Mouse (Mus musculus) small intestine, adult 2 months (tissue): ENCODE results near the gene Gm9573. TPM values are rescaled to one million over a fixed set of nuclear protein-coding genes. Genes with fewer than 3 reads are reported as not detected.

Experiments
- H3K27ac ChIP-seq: fragments of 200-500 bp; 2 replicates; pipeline ENCODE4 v1.5.1; 2012; ENCODE audit warnings: low read depth, low read length, control low read depth, inconsistent platforms; ENCODE audit not compliant: insufficient read depth
- H3K27me3 ChIP-seq: fragments of 200-500 bp; 2 replicates; pipeline ENCODE4 v1.6.1; 2012; ENCODE audit warnings: mild to moderate bottlenecking, moderate library complexity, low read length, inconsistent platforms; ENCODE audit not compliant: control insufficient read depth, insufficient read depth
- H3K36me3 ChIP-seq: fragments of 200-500 bp; 2 replicates; pipeline ENCODE4 v1.6.1; 2012; ENCODE audit warnings: mild to moderate bottlenecking, low read length, control low read depth, inconsistent platforms; ENCODE audit not compliant: control insufficient read depth, insufficient read depth
- H3K4me1 ChIP-seq: fragments of 200-500 bp; 2 replicates; pipeline ENCODE4 v1.6.1; 2012; ENCODE audit warnings: low read length, inconsistent platforms, mixed read lengths; ENCODE audit not compliant: control insufficient read depth, insufficient read depth, insufficient read length
- H3K4me3 ChIP-seq: fragments of 200-500 bp; 2 replicates; pipeline ENCODE4 v1.5.1; 2012; ENCODE audit warnings: low read depth, mild to moderate bottlenecking, control low read depth, inconsistent platforms, low read length, moderate library complexity
- CTCF ChIP-seq: fragments of 200-500 bp; IDR thresholded peaks from 2 replicates; pipeline ENCODE4 v1.5.1; 2012; ENCODE audit warnings: low read depth, mild to moderate bottlenecking, control low read depth, inconsistent platforms, low read length, moderate library complexity, mixed read lengths; ENCODE audit not compliant: insufficient replicate concordance, insufficient read length; ENCODE audit errors: extremely low read depth
- POLR2A ChIP-seq: fragments of 200-500 bp; IDR thresholded peaks from 2 replicates; pipeline ENCODE4 v1.6.1; 2012; ENCODE audit warnings: low read depth, mild to moderate bottlenecking, control low read depth, inconsistent platforms, low read length, moderate library complexity
- WGBS: fragments of 180-500 bp; shearing (Covaris S2); methylation state at CpG from one replicate; pipeline ENCODE4 v1.1.7; 2018; 5-methylcytosine and 5-hydroxymethylcytosine counted together
- polyA plus RNA-seq: library from polyadenylated mRNA; depleted of rRNA; stranded (reverse); fragments of >200 nt; gene quantifications from 2 replicates; pipeline ENCODE4 v1.2.3, GENCODE M21; 2012

The Gm9573 gene
- polyA plus RNA-seq, 1 experiment = not detected

- Histone ChIP-seq H3K27me3 (no peaks in the 10 kb centered on the region), H3K27ac (no peak overlapping the region), H3K4me1 (peaks cover 9% of the 10 kb centered on the region), H3K4me3 (no peak overlapping the region), H3K36me3 (peaks cover 14% of the 10 kb centered on the region)
- peak; percentile 58; the same call in 1 of the 2 replicates for TF ChIP-seq CTCF
- no peak for TF ChIP-seq POLR2A
- 58% methylated on average over 17 of the region's 17 CpGs for WGBS
These were observed 39.6 kb upstream of the Gm9573 start for GRCm38 (mm10) chr17:35665957-35666515.

DNA sequence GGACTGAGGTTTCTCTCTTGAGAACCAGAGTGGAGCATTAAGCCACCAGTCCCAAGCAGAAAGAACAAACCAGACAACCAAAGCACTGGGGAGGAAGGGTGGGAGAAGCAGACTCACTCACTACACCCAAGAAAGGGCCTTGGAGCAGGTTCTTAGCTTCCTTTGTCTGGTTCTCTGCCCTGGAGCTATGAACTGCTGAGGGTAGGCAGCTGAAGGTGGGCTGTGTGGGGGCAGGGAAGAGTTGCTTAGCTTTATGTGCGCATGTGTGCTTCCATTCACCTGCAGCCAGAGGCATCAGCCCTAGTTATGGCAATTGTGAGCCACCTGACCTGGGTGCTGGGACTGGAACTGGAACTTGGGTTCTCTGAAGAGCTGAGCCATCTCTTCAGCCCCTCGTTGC is 26.6 kb upstream of the Gm9573 start:
- WGBS = 92% methylated on average over 2 of the region's 2 CpGs
- H3K27ac ChIP-seq = no peak overlapping the region
- H3K4me1 ChIP-seq = peaks cover 7% of the 10 kb centered on the region; the same call in 1 of the 2 replicates
- no peaks in the 10 kb centered on the region for H3K27me3 ChIP-seq
- H3K36me3 ChIP-seq = peaks cover 24% of the 10 kb centered on the region
- TF ChIP-seq CTCF = no peak
- no peak for TF ChIP-seq POLR2A
- H3K4me3 ChIP-seq = no peak overlapping the region

GRCm38 (mm10) chr17:35649429-35649828 is 23.0 kb upstream of the Gm9573 start:
- no peaks in the 10 kb centered on the region for H3K27me3 ChIP-seq
- H3K4me3 ChIP-seq = no peak overlapping the region
- no peaks in the 10 kb centered on the region for H3K36me3 ChIP-seq
- H3K27ac ChIP-seq = no peak overlapping the region
- no peak for TF ChIP-seq POLR2A
- 15% methylated on average over 2 of the region's 2 CpGs for WGBS
- peaks cover 7% of the 10 kb centered on the region; the same call in 1 of the 2 replicates for H3K4me1 ChIP-seq

GRCm38 (mm10) chr17:35643609-35644236 is 17.3 kb upstream of the Gm9573 start, which contains the start of gene Mucl3:
Mucl3 (minus strand) TSS chr17:35643695.
- no peaks in the 10 kb centered on the region for H3K36me3 ChIP-seq
- 42% methylated on average over 13 of the region's 13 CpGs for WGBS
- no peak within 1 kb of the TSS for H3K4me3 ChIP-seq
- no peaks in the 10 kb centered on the region for H3K27me3 ChIP-seq
- H3K4me1 ChIP-seq = no peaks in the 10 kb centered on the region
- H3K27ac ChIP-seq = no peak within 1 kb of the TSS
- TF ChIP-seq POLR2A (no peak), CTCF (no peak)

DNA sequence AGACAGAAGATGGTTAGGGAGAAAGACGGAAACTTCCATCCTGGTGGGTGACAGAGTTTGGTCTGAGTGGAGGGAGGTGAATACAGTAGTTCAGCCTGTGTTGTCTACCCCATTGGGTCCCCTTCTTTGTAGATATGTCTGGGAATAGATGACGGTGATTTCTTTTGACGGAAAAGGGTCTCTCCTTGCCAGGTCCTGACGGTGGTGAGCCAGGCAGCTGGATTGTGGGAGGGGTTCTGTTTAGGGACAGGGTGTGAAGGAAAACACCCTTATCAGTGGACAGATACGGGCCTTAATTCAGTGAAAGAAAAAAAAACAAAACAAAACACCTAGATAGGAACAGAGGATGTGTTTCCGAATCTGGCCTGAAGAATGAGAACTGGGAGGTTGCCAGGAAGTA is 12.9 kb upstream of the Gm9573 start:
- Histone ChIP-seq H3K27ac (no peak overlapping the region), H3K27me3 (no peaks in the 10 kb centered on the region), H3K4me1 (peaks cover 3% of the 10 kb centered on the region; the same call in 1 of the 2 replicates), H3K36me3 (no peaks in the 10 kb centered on the region), H3K4me3 (no peak overlapping the region)
- TF ChIP-seq CTCF = no peak
- TF ChIP-seq POLR2A = no peak
- WGBS = 50% methylated on average over 6 of the region's 6 CpGs

GRCm38 (mm10) chr17:35638475-35639190 is 12.2 kb upstream of the Gm9573 start:
- no peaks in the 10 kb centered on the region for H3K36me3 ChIP-seq
- TF ChIP-seq POLR2A (no peak), CTCF (no peak)
- no peaks in the 10 kb centered on the region for H3K27me3 ChIP-seq
- WGBS = 23% methylated on average over 14 of the region's 14 CpGs
- no peak overlapping the region for H3K4me3 ChIP-seq
- peaks cover 3% of the 10 kb centered on the region; the same call in 1 of the 2 replicates for H3K4me1 ChIP-seq
- H3K27ac ChIP-seq = no peak overlapping the region

DNA sequence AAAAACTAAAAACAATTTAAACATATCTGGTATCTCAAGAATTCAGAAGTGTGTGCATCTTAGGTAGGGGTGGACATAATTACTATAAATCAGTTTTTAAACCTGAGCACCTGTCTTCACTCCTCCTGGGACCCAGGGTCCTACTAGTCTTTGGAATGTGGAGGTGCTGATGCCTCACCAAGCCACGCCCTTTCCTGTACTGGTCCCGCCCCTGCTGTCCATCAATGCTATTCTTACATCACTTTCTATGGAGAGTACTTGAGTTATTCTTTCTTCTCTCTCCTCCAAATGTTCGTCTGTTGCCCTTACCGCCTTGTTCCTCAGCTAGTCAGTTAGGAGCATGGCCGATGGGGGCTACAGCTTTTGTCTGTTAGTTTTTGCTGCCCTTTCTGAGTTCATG is 9.9 kb upstream of the Gm9573 start:
- TF ChIP-seq CTCF = no peak
- TF ChIP-seq POLR2A = no peak
- no peaks in the 10 kb centered on the region for H3K27me3 ChIP-seq
- no peaks in the 10 kb centered on the region for H3K36me3 ChIP-seq
- H3K4me3 ChIP-seq = no peak overlapping the region
- H3K4me1 ChIP-seq = peaks cover 3% of the 10 kb centered on the region; the same call in 1 of the 2 replicates
- no peak overlapping the region for H3K27ac ChIP-seq
- 43% methylated on average over 5 of the region's 5 CpGs for whole genome bisulfite sequencing
